Mouse (Mus musculus): Measurements from ENCODE around the gene Gsg1l. TPM values are rescaled to one million over a fixed set of nuclear protein-coding genes. Genes with fewer than 3 reads are reported as not detected.
A peak's percentile ranks its signal among the peaks of the same experiment; 100 is the strongest.

The Gsg1l gene
- total RNA-seq, 4 experiments from 2014 or later: 18.4 to 28.8 (median 21.1) TPM

DNA sequence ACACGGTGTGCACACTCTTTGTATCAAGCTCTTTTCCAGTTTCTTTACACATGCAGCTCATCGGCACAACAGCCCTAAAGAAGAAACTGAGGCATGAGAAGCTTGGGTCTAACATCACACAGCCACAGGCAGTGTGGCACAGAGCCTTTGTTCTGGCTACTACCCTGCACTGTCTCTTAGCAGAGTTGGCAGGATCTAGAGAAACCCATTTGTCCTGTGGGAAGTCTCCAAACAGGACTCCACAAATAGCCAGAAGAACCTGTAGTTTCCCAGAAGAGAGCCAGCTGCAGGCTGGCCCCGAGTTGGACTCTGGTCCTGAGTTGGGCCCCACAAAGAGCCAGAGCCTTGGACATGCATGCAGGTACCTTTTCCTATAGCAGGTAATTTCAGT, 49.9 kb downstream of the Gsg1l start:
- DNase-seq (ENCODE audit: low spot score in 2 of 2): no peak

DNA sequence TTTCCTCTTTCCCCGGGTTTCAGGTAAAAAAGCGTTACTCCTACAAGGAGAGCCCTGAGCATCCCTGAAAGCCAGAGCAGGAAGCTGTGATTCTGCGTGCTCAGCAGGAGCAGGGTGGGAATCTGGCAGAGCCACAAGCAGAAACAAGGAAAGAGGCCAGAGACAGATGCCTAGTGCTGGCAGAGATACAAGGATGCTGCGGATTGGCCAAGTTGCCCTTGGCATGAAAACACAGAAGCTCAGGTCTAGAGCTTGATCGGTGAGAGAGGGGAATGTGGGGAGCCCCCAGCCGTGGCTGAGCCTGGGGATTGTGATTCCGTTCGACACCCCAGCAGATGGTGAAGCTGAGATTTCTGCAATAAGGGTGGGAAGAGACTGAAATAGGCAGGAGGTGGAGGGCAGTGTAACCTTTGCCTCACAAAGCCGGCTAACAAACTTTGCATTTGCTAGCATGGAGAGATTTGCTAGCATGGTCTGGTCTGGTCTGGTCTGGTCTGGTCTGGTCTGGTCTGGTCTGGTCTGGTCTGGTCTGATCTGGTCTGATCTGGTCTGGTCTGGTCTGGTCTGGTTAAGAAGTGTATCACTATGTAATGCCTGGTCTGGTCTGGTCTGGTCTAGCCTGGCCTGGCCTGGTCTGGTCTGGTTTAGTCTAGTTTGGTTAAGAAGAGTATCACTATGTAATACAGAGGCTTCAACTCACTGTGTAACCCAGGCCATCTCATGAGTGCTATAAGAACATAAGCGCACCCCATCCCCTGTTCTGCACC, 50.4 kb downstream of the Gsg1l start:
- peak; percentile 51 to 73 for DNase-seq (ENCODE audit: low spot score in 2 of 2)

DNA sequence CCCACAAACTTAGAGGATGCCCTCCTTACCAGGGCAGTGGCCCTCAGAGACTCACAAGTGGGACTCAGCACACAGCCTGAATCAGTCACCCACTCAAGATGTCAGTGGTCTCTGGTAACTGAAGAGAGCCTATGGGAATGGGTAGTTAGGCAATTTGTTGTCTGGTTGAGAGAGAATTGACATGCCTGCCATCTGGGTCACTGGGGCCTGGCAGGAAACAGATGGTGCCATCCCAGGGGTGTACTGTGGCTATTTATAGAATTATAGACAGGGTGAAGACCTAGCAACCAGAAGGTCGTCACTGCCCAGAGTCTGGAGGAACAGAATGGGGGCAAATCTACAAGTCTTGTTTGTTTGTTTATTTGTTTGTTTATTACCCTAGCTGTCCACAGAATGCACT, 54.8 kb downstream of the Gsg1l start:
- no peak for DNase-seq (ENCODE audit: low spot score in 2 of 2)

DNA sequence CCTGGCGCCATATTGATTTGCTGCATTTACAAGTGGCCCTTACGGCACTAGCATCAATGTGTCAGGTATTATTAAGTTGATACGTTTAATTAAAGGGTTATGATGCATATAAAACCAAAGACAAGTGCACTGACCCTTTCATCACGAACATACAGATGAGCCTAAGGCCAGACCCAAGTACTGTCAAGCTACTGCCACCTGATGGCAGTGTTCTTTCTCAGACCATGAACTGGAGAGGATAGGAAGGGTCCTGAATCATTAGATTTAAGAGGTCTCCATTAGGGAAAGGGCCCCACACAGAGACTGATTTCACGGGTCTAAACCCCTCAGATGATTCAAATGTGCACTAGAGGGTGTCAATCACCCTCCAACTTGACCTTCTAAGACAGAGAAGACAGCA, 55.6 kb downstream of the Gsg1l start:
- no peak for DNase-seq (ENCODE audit: low spot score in 2 of 2)

DNA sequence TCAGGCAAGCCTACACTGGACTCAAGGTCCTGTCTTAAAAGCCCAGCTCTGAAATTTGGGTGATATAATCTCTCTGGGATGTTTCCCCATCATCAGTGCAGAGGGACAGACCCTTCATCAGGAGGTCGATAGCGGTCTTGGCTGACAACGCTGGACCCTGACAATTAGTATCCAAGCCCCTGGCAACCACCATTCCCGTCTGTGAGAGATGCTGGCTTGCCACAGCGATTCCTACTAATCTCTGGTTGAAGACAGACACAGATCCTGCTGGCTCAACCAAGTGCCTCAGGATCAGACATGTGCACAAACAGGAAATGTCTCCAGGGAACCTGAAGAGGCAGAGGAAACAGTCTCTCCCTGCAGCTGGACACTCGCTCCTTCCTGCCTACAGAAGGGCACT, 62.2 kb downstream of the Gsg1l start:
- no peak for DNase-seq (ENCODE audit: low spot score in 2 of 2)

DNA sequence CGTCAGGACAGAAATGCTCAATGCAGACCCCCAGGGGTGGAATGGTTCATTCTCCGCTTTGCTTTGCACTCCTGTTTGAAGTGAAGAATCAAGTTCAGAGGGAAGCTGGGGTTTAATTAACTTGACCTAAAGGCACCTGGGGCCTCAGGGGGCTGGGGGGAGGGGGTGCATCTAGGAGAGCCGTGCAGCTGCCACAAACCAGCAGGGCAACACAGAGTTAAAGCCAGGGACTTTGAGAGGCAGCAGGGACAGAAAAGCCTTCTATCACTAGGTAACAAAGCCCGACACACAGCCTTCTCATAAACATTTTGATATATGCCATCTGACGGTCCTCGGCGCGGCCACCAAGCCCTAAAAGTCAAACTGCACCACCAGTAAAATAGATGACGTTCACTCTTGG, 62.9 kb downstream of the Gsg1l start:
- no peak for DNase-seq (ENCODE audit: low spot score in 2 of 2)

DNA sequence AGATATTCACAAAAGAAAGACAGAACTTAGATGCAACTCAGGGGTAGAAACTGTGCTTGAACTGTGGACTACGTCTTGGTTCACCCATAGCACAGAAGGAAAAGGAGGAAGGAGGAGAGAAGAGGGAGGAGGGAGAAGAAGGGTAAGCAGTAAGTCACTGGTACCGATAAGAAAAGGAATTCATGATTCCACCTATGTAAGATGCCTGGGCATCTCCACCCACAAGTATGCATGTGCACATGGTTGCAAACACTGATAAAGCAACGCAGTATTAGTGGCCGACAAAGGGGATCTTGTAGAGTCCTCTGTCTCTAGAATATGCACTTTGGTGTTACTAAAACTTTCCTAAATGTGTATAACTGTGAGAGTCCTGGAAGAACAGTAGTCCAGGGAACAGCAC, 64.8 kb downstream of the Gsg1l start:
- DNase-seq (ENCODE audit: low spot score in 2 of 2): no peak

DNA sequence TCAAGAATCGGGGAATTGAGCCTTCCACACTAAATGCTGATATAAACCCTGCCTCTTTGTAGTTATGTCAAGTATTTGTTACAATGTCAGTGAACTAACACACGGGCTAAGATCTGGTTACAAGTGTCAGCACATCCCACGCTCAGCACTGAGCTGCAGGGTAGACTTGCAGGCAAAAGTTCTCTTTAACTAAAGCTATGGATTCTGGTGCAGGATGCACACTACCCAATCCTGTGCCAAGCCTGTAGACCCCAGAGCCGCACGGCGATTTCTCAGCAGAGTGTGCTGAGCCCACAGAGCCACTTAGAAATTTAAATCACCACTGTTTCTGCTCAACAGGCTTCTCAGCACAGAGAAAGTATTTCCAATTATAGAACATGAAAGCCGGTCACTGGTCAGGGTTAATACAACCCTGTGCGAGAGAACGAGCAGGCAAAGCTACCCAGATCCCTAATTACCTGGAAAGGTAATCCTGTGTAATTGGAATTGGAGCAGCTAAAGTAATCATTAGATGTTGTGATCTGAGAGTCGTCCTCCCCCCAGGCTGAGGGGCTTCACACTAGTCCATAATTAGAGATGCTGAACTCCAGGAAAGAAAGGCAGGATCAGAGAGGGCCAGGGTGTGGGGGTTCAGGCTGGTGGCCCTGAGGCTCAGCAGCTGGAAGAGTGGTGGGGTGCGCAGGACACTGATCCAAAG, 69.7 kb downstream of the Gsg1l start:
- no peak for DNase-seq (ENCODE audit: low spot score in 2 of 2)

DNA sequence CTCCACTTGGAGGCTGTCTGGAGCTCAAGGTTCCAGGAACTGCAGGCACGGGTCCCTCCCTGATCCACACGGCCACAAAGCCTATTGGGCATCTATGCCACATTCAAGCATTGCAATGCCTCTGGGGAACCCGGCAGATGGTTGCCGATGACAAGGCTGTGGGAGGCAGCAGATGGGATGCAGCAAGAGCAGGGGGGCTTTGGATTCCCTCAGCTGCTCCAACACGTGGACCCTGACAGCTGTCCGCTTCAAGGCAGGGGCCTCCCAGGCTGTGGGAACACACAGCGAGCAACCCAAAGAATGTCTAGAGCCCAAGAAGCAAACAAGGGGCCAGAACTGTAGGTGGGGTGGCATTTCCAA, 73.4 kb downstream of the Gsg1l start:
- peak; percentile 84 to 88 for DNase-seq (ENCODE audit: low spot score in 2 of 2)

DNA sequence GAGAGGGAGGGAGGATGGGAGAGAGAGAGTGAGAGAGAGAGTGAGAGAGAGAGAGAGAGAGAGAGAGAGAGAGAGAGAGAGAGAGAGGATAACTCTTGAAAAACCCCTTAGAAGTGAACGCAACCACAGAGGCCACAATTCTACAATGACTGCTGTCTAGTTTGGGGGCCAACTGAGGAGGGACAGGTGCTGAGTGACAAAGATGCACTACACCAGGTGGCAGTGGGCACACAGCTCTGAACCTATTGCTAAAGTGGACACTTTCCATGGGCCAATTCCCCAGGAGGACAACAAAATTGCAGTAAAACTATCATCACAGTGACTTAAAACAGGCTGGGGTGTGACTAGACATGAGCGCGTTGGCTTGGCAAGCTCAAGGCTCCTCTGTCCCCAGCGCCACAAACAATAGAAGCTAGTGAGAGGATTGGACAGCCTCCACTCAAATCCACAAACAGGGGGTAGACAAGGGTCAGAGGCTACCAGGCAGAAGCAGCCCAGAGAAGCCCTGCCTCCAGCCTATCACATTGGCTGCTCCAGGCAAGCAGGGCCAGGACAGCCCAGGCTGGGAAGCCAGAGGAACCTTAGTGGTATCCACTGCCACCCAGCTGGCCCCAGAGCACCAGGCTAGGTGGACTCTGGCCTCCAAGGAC, 73.9 kb downstream of the Gsg1l start:
- no peak for DNase-seq (ENCODE audit: low spot score in 2 of 2)

DNA sequence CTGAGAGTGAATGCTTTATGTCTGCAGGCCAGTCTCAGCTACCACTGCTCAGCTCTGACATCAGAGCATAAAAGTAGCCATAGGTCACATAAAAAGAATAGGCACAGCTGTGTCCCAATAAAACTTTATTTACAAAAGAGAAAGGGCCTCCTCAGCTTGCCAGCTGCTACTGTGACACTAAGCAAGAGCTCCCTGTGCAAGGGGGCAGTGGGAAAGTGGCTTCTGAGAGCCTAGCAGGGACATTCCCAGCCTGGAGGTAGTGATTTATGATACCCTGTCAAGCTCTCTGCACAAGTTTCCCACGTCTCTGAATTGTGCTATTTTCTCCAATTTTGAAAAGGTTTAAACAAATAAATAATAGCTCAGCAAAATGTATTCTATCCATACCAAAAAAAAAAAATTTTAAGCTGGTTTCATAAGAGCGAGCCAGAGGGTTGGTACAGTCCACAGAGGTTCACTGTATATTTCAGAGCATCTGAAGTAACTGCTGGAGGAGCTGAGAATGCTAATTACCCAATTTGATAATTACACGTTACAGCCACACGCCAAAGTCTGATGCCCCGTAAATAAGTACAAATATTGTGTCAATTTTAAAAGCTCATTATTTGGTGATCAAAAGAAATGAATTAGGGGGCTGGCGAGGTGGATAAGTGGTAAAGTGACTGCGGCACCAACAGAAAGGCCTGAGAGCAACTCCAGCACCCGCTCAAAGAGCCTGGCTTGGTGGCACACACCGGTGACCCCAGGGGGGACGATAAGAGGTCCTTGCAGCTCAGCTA, 74.9 kb downstream of the Gsg1l start:
- no peak for DNase-seq (ENCODE audit: low spot score in 2 of 2)

DNA sequence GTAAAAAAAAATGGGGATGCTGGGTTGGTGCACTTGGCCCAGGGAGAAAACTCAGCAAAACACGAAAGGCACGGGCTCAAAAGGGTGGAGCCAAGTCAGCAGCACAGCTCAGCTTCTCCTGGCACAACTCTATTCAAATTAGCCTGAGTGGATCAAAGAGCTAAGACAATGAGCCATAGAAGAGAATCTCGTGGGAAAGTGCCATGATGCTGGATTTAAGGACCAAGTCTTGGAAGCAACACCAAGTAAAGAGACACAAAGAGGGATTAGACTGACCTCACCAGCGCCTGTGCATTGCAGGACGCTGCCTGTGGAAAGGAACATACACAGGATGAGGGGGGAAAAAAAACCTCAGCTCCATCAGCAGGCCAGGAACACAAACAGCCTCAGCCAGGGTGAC, 76.9 kb downstream of the Gsg1l start:
- DNase-seq (ENCODE audit: low spot score in 2 of 2): no peak

DNA sequence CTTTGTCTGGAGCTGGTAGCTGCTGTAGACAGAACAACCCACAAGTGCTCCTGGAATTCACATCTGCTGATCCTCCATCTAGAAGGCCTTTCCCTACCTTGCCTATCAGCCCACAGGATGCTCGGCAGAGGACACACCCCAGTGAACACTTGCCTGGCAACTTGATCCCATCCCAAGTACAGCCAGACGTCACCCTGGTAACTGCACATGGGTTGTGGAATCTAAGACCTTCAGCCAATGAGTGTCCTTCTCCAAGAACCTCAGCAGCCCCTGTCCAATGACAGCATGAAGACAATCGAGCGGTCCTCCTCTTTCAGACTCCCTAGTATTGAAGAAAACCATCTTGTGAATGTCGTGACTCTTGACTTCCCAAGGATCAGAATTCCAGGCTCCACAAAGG, 80.5 kb downstream of the Gsg1l start:
- no peak for DNase-seq (ENCODE audit: low spot score in 2 of 2)

DNA sequence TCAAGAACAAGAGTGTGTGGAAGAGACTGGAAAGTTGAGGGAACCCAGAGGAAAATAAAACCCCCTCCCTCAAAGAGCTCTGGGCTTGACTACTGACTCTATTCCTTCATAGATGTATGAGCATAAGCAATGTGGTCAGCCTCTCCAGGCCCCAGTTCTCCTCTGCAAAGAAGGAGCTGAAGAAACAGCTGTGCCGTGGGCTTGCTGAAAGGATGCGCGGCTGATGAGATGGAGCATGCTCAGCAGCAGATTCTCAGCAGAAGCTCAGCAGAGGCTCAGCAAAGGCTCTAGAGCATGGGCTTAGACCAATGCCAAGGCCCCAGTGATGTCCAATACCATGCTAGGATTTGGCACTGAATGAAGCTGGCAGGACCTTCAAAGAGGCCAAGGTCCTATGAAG, 82.3 kb downstream of the Gsg1l start:
- peak; percentile 38 to 45 for DNase-seq (ENCODE audit: low spot score in 2 of 2)

DNA sequence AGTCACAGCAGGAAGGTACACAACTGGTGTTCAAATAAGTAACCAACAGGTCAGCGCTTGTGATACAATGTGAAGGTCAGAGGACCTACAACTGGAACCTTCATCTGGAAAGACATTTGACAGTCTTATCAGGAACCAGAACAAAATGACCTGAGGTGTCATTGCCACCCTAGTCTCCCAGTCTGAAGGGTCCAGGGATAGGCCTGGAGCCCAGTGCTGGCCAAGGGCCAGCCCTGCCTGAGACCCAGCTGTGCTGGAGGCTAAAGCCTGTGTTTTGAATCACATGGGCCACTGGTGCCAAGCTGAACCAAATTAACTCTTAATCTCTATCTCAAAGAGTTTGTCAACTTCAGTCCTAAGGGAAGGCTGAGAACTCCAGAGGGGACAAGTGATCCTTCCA, 86.1 kb downstream of the Gsg1l start:
- DNase-seq (ENCODE audit: low spot score in 2 of 2): no peak

DNA sequence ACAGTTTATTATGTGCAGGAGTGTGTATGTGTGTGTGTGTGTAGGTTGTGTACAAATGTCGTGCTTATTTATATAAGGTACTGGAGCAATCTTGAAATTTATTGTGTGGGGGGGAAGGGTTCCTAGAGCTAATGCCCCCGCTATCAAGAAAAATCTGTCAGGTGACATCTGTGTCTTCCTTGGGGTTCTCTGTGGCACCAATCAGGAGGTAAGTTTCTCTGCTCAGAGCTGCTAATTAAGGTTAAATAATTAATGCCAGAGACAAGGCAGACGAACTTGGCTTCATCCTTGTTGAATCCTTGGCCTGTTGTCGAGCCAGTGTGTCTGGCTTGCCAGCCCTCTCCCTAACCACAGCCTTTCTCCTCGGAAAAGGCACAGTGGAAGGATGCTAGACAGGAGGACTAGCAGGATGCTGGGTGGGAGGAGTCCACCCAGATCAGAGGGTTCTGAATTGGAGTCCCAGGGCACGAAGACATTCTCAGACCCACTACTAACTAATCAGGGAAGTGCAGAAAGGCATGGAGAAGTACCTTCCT, 89.8 kb downstream of the Gsg1l start:
- DNase-seq (ENCODE audit: low spot score in 2 of 2): no peak

DNA sequence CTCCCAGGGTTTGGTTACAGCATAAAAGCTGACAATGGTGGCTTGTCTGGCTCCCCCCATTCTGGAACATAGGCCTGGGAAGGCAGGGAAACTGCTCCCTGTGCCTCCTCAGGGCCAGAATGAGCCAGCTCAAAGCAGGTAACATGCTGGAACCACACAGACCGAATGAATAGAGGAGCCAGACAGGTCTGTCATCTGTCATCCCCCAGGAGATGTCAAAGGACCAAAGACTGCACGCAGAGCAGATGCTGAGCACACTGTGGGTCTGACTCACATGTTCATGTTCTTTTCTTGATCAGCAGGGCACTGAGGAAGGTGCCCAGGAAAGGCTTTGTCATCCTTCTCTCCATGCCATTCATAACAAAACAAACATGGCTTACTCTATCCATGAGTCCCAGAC, 90.4 kb downstream of the Gsg1l start:
- no peak for DNase-seq (ENCODE audit: low spot score in 2 of 2)

DNA sequence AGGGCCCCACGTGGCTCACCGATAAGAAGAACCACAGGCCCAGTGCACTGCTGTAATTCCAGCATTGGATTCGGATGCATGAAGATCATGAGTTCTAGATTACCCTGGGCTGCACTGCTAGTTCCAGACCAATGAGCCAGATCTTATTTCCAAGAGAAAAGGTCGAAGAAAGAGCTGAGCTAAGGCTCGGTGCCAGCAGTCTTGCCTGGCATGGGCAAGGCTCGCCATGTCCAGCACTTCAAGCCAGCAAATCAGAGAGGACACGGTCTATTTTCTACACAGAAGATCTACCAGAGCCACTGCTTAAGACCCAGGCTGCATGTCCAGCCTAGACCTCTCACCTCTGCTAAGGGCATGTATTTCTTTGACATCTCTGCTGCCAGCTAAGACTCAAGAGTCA, 92.2 kb downstream of the Gsg1l start:
- DNase-seq (ENCODE audit: low spot score in 2 of 2): no peak

DNA sequence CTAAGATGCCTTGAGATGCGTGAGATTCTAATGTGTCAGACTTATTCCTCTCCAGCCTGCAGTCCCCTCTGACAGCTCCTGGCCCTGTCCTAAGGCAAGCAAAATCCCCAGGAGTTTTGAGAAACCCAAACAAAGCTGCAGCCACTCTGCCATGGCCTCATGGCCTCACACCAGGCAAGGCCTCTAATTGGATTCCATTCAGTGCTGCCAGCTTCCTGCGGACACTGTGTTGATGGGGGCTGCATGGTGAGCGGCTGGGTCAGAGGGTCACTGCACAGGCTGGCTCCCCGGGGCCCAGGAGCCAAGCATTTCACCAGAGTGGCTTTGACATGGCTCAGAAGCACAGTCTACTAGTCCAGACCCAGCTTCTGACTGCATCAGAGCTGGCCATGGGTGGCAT, 92.7 kb downstream of the Gsg1l start:
- no peak for DNase-seq (ENCODE audit: low spot score in 2 of 2)

DNA sequence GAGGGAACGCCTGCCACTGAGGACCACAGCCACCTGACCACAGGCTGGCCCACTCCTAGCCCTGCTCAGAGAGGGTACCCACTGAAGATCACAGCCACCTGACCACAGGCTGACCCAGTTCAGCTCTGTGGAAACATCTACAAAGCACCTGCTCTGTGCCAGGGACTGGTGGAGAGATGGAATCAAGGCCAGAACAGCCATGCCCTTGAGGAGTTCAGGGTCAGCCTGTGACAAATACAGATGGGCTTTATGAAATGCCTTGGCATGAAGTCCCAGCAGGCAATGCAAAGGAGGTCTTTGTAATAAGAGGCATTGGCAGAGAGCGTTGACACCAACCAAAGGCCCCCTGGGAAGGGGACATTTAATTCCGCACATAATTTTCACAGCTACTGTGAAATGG, 93.9 kb downstream of the Gsg1l start:
- no peak for DNase-seq (ENCODE audit: low spot score in 2 of 2)

DNA sequence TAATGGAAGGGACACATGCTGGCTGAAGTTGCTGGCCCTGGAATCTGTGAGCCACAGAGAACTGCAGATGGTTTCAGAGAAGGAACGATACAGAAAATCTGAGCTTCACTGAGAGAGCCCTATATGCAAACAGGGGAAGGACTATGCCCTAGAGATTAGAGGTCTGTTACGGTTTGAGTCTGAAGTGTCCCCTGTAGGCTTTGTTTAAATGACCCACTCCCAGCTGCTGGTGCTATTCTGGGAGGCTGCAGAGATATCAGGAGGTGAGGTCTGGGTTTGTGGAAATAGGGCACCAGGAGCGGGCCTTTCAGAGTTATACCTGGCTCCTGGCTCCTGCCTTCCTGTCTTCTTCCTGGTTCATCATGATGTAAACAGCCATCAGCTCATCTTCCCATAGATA, 95.1 kb downstream of the Gsg1l start:
- no peak for DNase-seq (ENCODE audit: low spot score in 2 of 2)

DNA sequence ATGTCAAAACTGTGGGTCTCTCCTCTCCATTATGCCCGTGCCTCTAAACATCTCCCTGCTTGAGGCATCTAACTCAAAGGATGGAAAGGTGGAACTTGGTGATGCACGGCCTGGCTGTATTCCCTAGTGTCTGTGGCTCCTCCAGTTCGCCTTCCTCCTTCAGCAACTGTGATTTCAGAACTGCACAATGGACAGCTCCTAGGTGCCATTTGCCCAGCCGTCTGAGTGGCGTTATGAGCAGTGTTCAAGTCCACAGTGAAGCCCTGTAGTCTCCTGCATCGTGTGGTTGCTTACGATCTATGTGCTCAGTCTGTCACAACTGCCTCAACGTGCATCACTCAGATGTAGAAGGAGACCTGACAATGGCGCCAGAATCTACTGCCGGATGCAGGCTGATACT, 96.6 kb downstream of the Gsg1l start:
- DNase-seq (ENCODE audit: low spot score in 2 of 2): no peak

Measured in layer of hippocampus, adult 8-10 months (tissue).